Mouse (Mus musculus) regulatory T cell (primary cell): ENCODE data around the gene Tex50.

ENCODE experiments used
- in situ Hi-C: fragments of 300-600 bp; cut with MboI, MseI; formaldehyde crosslinking; loops from one replicate; pipeline ENCODE4 v1.15.1; 2025; ENCODE audit warnings: high pct_unique_total_duplicates

Gene Tex50

DNA sequence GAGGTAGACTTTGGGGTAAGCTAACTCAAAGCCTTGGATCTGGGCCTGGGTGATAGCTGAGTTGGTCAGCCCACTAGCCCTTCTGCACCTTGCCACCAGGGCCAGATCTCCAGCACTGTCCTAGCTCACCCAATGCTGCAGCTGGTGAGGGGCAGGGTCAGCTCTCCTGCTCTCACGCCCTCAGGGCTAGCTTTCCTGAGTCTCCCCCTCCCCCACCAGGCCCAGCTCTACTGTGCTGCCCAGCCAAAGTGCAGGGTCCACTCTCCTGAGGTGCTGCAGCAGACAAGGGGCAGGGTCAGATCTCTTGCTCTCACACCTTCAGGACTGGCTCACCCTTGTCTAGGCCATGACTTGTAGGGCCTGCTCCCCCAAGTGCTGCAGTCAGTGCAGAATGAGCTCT, 32.7 kb downstream of the Tex50 start:
- in situ Hi-C loops: no loop called here

DNA sequence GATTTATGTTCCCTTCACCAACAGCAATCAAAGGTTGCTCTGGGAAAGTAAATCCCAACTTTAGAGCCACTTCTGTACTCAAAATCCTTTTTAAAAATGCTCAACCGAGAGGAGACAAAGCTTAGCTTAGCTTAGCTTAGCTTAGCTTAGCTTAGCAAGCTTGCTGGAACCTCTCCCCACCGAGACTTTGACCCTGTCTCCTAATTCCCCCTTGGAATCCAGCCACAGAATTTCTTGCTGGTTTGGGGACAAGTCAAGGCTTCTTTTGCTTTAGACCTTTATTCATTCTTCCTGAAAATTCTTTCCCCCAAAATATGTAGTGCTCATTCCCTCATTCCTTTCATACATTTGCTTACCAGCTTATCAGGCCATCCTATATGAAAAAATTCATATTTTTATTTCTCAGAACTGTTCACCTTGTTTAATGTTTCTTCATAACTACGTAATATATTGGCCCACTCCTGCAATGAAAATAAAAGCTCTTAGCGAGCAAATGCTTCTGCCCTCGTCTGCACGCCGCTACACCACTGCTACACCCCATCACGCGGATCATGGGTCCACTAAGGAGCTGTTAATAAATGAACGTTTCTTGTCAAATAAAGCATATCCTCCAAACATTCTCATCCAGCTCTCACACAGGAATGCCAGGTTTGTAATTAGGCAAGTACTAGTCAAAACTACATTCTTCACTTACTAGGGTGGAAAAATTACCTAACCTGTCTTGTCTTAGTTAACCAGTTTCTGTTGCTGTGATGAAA, 36.3 kb downstream of the Tex50 start:
- in situ Hi-C loops: no loop called here

DNA sequence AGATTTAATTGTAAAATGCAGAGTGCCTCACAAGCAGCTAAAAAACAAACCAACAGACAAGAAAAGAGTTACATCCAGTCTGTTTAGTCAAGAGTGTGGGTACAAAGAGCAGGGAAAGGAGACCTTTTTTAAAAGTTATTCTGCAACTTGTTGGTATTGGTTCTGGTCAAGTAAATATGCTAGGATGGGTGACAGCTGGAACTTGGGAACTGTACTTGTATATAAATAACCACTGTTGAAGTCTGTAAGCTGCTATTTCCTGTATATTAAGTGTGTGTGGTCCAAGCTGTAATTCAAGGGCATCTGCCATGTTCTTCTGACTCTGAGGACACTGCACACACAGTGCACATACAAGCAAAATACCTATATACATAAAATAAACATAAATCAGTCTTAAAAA, 44.5 kb downstream of the Tex50 start:
- in situ Hi-C loops: loop anchor here (5.0 kb wide), 1 partner anchor 37 kb away; no protein-coding TSS in a partner anchor

DNA sequence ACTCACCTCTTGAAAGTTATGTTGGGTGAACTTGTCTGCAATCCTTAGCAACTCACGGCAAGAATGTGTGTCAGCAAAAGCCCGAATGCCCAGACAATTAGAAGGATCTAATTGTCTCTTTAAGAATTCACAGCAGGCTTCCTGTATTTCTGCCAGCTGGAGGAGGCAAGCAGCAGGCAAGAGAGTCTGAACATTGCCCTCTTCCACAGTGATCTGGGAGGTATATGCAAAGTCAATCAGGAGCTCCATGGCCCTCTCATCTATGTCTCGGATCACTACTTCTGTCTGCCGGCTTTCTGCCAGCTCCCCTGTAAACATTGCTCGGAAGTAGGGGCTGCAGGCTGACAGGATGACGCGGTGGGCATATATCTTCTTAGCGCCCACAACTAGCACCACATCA, 49.9 kb downstream of the Tex50 start:
- in situ Hi-C loops: no loop called here
